Comparison of ENCODE assay signal across 21 mouse cellular contexts in the genomic region with DNA sequence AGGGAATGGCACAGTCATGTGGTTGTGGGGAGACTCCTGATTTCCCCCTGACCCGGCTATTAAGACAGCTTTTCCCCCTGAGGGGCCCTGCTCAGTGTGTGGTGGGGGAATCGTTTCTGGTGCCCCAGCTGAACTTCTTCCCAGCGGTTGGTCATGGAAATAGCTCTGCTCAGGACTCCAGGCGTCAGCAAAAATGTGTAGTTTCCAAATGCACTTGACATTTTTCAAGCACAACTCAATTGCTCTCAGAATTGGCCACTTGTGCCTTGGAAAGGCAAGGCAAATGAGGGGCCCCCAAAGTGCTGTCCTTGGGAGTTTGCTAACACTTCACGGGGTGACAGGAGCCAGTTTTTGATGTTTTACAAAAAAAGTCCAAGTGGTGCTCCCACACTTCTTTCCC.
DNase-seq lines count a peak whose midpoint lies in the region; ATAC-seq and TF ChIP-seq lines count a peak whose summit lies in the region.
"Had no signal": no experiment of that assay in that cellular context is flagged by ENCODE, and none has a peak within 500 bp of the region (broad histone marks: within the 10 kb centered on the region; RNA-seq: fewer than 3 reads in every experiment).

No protein-coding gene starts in this region.

- H3K36me3 ChIP-seq in neural tube, embryonic 13.5 days, result no peaks in the 10 kb centered on the region
- H3K36me3 ChIP-seq in neural tube, embryonic 15.5 days, result no peaks in the 10 kb centered on the region
- H3K36me3 ChIP-seq: hindbrain, embryonic 12.5 days; neural tube, embryonic 12.5 days had no signal

- no peaks in the 10 kb centered on the region for H3K9me3 ChIP-seq in neural tube, embryonic 13.5 days
- H3K9me3 ChIP-seq in neural tube, embryonic 15.5 days (replicated peaks), result no peaks in the 10 kb centered on the region
- H3K9me3 ChIP-seq: hindbrain, embryonic 12.5 days; neural tube, embryonic 12.5 days had no signal

- ATAC-seq in neural tube, embryonic 13.5 days (ENCODE audit: low read depth), result no peak
- no peak for ATAC-seq in neural tube, embryonic 15.5 days (ENCODE audit: low FRiP score)
- ATAC-seq: forebrain, embryonic 14.5 days; liver, postnatal 0 days; Patski had no signal

- H3K4me1 ChIP-seq in neural tube, embryonic 13.5 days (replicated peaks), result peaks cover 36% of the 10 kb centered on the region
- H3K4me1 ChIP-seq in neural tube, embryonic 15.5 days, result peaks cover 20% of the 10 kb centered on the region
- H3K4me1 ChIP-seq in lung, adult 2 months (ENCODE audit: control insufficient read depth, insufficient read depth, low read length), result no peaks in the 10 kb centered on the region

- H3K27me3 ChIP-seq in neural tube, embryonic 13.5 days, result no peaks in the 10 kb centered on the region
- H3K27me3 ChIP-seq in neural tube, embryonic 15.5 days (replicated peaks), result no peaks in the 10 kb centered on the region
- H3K27me3 ChIP-seq: hindbrain, embryonic 12.5 days; neural tube, embryonic 12.5 days had no signal

- WGBS in neural tube, embryonic 13.5 days, result 13% methylated on average over 5 of the region's 5 CpGs
- 16% methylated on average over 5 of the region's 5 CpGs for WGBS in neural tube, embryonic 15.5 days
- WGBS in lung, adult 2 months, result 28% methylated on average over 5 of the region's 5 CpGs

- no peak for TF ChIP-seq CTCF in lung, adult 2 months (IDR thresholded peaks at IDR 0.05; ENCODE audit: insufficient read depth, low read length)

- H3K9ac ChIP-seq in neural tube, embryonic 13.5 days, result no peak overlapping the region
- H3K9ac ChIP-seq in neural tube, embryonic 15.5 days (replicated peaks), result no peak overlapping the region
- H3K9ac ChIP-seq: hindbrain, embryonic 12.5 days; liver, postnatal 0 days; neural tube, embryonic 12.5 days had no signal

- H3K27ac ChIP-seq in neural tube, embryonic 13.5 days (replicated peaks), result peak overlapping the region; percentile 34; the same call in 1 of the 2 replicates
- H3K27ac ChIP-seq in neural tube, embryonic 15.5 days (replicated peaks), result no peak overlapping the region
- H3K27ac ChIP-seq: heart, adult 2 months; hindbrain, embryonic 12.5 days; neural tube, embryonic 12.5 days had no signal

- no peak overlapping the region for H3K4me2 ChIP-seq in neural tube, embryonic 13.5 days
- no peak overlapping the region for H3K4me2 ChIP-seq in neural tube, embryonic 15.5 days
- H3K4me2 ChIP-seq: hindbrain, embryonic 12.5 days; neural tube, embryonic 12.5 days had no signal

- no peak for TF ChIP-seq POLR2A in lung, adult 2 months (IDR thresholded peaks at IDR 0.05; ENCODE audit: borderline replicate concordance, extremely low read depth, low read depth, low read length)

- no peak overlapping the region for H3K4me3 ChIP-seq in neural tube, embryonic 13.5 days
- H3K4me3 ChIP-seq in neural tube, embryonic 15.5 days (replicated peaks), result no peak overlapping the region
- no peak overlapping the region for H3K4me3 ChIP-seq in lung, adult 2 months (replicated peaks; ENCODE audit: extremely low read depth, low read depth, low read length)
- H3K4me3 ChIP-seq: erythroblast, embryonic 14.5 days; heart, adult 2 months; hindbrain, embryonic 12.5 days; neural tube, embryonic 12.5 days had no signal

- DNase-seq in lung, adult 2 months, result peak; percentile 10
- DNase-seq in lung, postnatal 25 days (ENCODE audit: low spot score), result peak; percentile 21
- no peak for DNase-seq in ovary, postnatal 36 days (ENCODE audit: low spot score)
- DNase-seq in adipocyte (ENCODE audit: low spot score), result no peak
- DNase-seq in spleen, postnatal 4 days (ENCODE audit: low spot score in 2 of 2), result no peak
- DNase-seq: adrenal gland, postnatal 14 days; cerebellum, adult 11 months; cerebellum, postnatal 10 days; gastrocnemius, postnatal 14 days; heart, adult 2 months; kidney, adult 2 months; kidney, postnatal 14 days; liver; liver, postnatal 0 days had no signal

Comparison
In these comparisons a context has a peak if more than half of its experiments do, and no peak if none do; other contexts are left out.
1. DNase-seq: peak in lung, adult 2 months (single experiment) and lung, postnatal 25 days (single experiment); none in ovary, postnatal 36 days (single experiment), adipocyte (single experiment) and spleen, postnatal 4 days (0 of 2).